Mouse (Mus musculus) testis, adult 2 months (tissue): ENCODE measurements around the gene Smg6. TPM values are rescaled to one million over a fixed set of nuclear protein-coding genes. Genes with fewer than 3 reads are reported as not detected.

Experiments used
- H3K27ac ChIP-seq: fragments of 200-500 bp; 2 replicates; pipeline ENCODE4 v1.5.1; 2012; ENCODE audit warnings: low read depth, low read length; ENCODE audit not compliant: control insufficient read depth, insufficient read depth
- H3K27me3 ChIP-seq: fragments of 200-500 bp; 2 replicates; pipeline ENCODE4 v1.6.1; 2012; ENCODE audit warnings: mild to moderate bottlenecking, low read length, moderate library complexity; ENCODE audit not compliant: control insufficient read depth, insufficient read depth
- H3K36me3 ChIP-seq: fragments of 200-500 bp; 2 replicates; pipeline ENCODE4 v1.6.1; 2012; ENCODE audit warnings: mild to moderate bottlenecking, low read length; ENCODE audit not compliant: control insufficient read depth, insufficient read depth
- H3K4me1 ChIP-seq: fragments of 200-500 bp; 2 replicates; pipeline ENCODE4 v1.6.1; 2012; ENCODE audit warnings: low read length; ENCODE audit not compliant: control insufficient read depth, insufficient read depth
- H3K4me3 ChIP-seq: fragments of 200-500 bp; 2 replicates; pipeline ENCODE4 v1.5.1; 2012; ENCODE audit warnings: low read depth, mild to moderate bottlenecking, low read length, moderate library complexity, mixed read lengths; ENCODE audit not compliant: control insufficient read depth
- CTCF ChIP-seq: fragments of 200-500 bp; IDR thresholded peaks from 2 replicates; pipeline ENCODE4 v1.5.1; 2012; ENCODE audit warnings: low read depth, mild to moderate bottlenecking, inconsistent platforms, low read length, moderate library complexity; ENCODE audit not compliant: control insufficient read depth, insufficient read depth, insufficient replicate concordance
- POLR2A ChIP-seq: fragments of 200-500 bp; IDR thresholded peaks from 2 replicates; pipeline ENCODE4 v1.6.1; 2012; ENCODE audit warnings: low read depth, mild to moderate bottlenecking, inconsistent platforms, low read length, moderate library complexity; ENCODE audit not compliant: control insufficient read depth
- polyA plus RNA-seq: library from polyadenylated mRNA; depleted of rRNA; stranded (reverse); fragments of >200 nt; gene quantifications from 2 replicates; pipeline ENCODE4 v1.2.3, GENCODE M21; 2012

The Smg6 gene
- polyA plus RNA-seq, 1 experiment, result 76.8 TPM

DNA sequence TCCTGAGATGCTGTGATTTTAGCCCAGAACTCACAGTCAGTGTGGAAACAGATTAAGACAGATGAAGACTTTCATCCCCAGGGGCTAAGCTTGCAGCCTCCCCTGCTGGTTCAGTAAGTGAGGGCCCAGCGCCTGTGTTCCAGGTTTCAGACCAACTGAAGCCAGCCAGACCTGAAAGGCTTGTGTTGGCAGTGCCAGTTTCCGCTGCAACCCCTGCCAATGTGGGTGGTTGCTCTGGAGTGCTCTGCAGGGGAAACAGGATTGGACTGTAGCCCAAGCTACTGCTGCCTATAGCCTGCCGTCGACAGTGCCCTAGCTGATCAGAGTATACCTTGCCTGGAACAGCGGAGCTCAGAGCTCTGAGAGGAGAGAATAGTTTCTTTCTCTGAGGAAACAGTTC lies 206.7 kb downstream of the Smg6 start:
- Histone ChIP-seq H3K4me3 (no peak overlapping the region), H3K27me3 (no peaks in the 10 kb centered on the region), H3K4me1 (no peaks in the 10 kb centered on the region; the same call in none of the 2 replicates), H3K27ac (no peak overlapping the region), H3K36me3 (peaks cover 1% of the 10 kb centered on the region; the same call in 1 of the 2 replicates)
- TF ChIP-seq POLR2A, result no peak
- no peak for TF ChIP-seq CTCF

DNA sequence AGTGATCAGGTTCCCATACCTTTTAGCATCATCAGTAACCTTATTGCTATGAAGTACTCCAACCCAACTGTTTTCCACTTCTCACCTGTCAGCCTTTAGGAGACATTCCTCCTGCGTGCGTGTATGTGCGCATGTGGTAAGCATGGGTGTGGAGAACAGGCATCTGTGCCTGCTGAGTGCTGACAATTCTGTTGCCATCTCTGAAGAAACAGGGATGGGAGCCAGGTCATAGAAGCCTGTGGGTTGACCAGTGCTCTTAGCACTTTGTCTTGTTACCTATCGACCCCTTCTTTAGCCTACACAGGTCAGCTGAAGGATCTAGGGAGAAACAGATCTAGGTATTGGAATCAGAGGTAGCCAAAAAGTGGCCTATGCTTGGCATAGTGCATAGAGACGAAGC lies 207.8 kb downstream of the Smg6 start:
- H3K4me1 ChIP-seq, result no peaks in the 10 kb centered on the region; the same call in none of the 2 replicates
- no peak overlapping the region for H3K4me3 ChIP-seq
- no peaks in the 10 kb centered on the region for H3K27me3 ChIP-seq
- H3K27ac ChIP-seq, result no peak overlapping the region
- no peak for TF ChIP-seq POLR2A
- no peak for TF ChIP-seq CTCF
- H3K36me3 ChIP-seq, result peaks cover 1% of the 10 kb centered on the region; the same call in 1 of the 2 replicates

DNA sequence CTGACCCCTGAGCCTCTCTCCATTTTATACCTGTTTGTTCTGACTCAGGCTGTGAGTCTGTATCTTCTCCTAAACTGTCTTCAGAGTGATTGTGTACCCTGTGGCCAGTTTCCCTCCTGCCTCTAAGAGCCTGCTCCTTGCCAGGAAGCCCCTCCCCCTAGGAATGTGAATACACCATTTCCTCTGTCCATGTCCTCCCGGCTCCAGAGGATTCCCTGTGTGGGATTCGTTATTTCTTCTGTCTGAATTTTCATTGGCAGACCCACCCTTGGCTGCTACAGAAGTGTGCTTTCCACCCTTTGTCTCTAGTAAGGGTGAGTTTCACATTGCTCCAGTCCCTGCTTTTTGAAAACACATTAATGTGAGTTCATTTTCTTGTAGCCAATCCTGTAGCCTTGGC lies 208.3 kb downstream of the Smg6 start:
- H3K27ac ChIP-seq, result peak overlapping the region; percentile 49; the same call in 1 of the 2 replicates

DNA sequence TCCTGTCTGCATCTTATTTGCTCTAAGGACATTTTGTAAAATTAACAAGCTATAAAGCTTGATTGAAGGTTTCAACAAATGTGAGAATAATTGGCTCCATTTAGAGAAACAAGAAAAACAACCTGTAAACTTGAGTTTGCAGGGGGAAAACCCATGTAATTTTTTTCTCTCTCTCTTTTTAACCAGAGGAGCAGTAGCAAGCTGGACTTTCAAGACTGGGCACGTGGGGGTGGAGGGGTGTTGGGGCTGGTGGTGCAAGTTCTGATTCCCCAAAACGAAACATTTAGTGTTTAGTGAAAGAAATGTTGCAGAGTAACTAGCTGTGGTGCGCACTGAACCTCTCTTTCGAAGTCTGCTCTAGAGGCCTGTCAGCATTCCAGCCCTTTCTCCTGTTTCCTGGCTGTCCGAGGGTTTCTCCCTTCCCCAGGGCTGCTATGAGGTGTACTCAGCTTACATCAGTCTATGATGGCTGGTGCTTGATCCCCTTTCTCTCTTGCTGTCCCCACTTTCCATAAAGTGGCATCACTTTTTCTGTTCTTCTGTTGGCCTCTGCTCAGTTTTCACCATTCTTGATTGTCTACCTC lies 209.0 kb downstream of the Smg6 start:
- Histone ChIP-seq H3K27ac (no peak overlapping the region), H3K4me3 (no peak overlapping the region), H3K4me1 (peaks cover 7% of the 10 kb centered on the region), H3K27me3 (no peaks in the 10 kb centered on the region), H3K36me3 (peaks cover 1% of the 10 kb centered on the region; the same call in 1 of the 2 replicates)
- no peak for TF ChIP-seq POLR2A
- TF ChIP-seq CTCF, result no peak

More for the DNA sequence above, 208.3 kb downstream of the Smg6 start:
- Histone ChIP-seq H3K4me1 (peaks cover 4% of the 10 kb centered on the region), H3K27me3 (no peaks in the 10 kb centered on the region), H3K4me3 (no peak overlapping the region), H3K36me3 (peaks cover 1% of the 10 kb centered on the region; the same call in 1 of the 2 replicates)
- TF ChIP-seq POLR2A (no peak), CTCF (no peak)

DNA sequence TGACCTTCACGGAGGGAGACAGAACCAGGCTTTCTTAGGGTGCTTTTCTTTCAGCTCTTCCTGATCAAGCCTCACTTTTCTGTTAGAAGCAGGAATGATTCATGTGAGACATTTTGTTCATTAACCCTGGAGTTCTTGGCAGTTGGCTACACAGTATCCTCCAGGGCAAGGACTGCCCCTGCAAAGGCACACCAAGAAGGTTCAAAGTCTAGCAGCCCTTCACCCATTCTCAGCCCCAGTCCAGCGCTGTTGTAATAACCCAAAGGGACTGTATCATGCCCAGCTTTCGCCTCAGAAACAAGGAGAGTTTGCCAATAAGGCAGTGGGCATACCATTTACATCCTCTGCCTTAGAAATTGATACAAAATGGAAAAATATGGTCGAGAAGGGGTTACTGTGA lies 209.7 kb downstream of the Smg6 start:
- Histone ChIP-seq H3K27ac (no peak overlapping the region), H3K36me3 (peaks cover 1% of the 10 kb centered on the region; the same call in 1 of the 2 replicates), H3K4me1 (peaks cover 7% of the 10 kb centered on the region), H3K4me3 (no peak overlapping the region), H3K27me3 (no peaks in the 10 kb centered on the region)
- TF ChIP-seq CTCF (no peak), POLR2A (no peak)

DNA sequence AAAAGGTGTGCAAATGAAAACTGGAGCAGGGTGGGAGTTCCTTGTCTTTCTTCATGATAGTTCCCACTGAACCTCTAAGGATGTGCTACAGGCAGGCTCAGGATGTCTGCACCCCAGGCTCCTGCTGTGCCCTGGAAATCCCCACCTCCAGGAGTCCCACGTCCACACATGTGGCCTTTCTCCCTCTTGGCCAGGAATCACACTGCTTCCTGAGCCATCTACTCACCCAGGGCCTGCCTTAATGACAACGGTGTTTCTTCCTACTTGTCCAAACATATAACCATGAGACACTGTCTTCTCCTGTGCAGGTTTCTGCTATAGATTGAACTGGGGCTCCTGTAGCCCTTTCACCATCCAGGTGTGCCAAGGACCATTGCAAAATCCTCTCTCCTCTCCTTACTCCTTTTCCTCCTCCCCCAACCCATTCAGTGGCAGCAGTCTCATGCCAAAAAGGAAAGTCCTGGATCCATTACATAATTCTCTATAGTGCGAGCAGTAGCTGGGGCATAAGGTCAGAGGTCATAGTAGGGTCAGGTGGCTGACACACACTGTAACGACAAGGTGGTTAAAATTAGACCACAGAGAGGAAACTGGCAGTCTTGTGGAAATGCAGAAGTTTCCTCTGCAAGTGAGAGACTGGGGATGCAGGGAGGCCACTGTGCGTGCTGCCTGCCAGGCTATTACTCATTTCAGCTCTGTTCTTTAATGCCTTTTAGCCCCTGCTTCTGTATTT lies 211.2 kb downstream of the Smg6 start:
- H3K4me1 ChIP-seq, result peaks cover 7% of the 10 kb centered on the region

DNA sequence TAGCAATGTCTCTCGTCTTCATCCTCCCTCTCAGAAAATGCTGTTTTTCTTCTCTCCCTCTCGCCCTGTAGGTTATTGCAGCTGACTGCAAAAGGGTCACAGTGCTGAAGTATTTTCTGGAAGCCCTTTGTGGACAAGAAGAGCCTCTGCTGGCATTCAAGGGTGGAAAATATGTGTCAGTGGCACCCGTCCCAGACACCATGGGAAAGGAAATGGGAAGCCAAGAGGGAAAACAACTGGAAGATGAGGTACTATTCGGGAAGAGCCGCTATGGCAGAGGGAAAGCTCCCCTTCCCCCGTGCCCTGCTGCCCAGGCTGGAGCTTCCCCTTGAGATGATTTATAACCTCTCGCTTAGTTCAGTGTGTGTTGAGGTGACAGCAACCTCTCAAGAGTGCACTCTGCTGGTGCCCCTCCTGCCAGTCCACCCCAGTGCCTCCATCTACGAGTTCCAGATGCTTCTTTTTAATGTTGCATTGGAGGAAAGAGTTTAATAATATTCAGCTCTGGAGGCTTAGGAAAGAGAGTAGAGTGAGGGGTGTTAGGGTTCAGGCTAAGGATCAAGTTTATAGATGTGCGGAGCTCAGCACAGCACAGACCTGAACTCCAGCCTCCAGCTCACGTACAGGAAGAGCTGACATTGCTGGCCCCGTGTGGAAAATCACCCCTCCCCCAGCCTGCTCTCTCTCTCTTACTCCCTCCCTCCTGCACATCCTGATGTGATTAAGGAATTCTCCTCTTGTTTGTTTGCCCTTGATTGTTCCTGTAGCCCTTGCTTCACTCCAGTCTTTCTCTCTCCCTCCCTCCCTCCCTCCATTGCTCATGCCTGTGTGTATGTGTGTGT lies 213.7 kb downstream of the Smg6 start:
- peak overlapping the region; percentile 76 for H3K27ac ChIP-seq
- H3K4me3 ChIP-seq, result no peak overlapping the region
- peaks cover 7% of the 10 kb centered on the region for H3K4me1 ChIP-seq
- TF ChIP-seq POLR2A, result no peak
- TF ChIP-seq CTCF, result no peak
- peaks cover 3% of the 10 kb centered on the region; the same call in 1 of the 2 replicates for H3K36me3 ChIP-seq
- no peaks in the 10 kb centered on the region for H3K27me3 ChIP-seq

More for the DNA sequence above, 211.2 kb downstream of the Smg6 start:
- Histone ChIP-seq H3K27ac (no peak overlapping the region), H3K36me3 (peaks cover 1% of the 10 kb centered on the region; the same call in 1 of the 2 replicates), H3K4me3 (no peak overlapping the region), H3K27me3 (no peaks in the 10 kb centered on the region)
- TF ChIP-seq CTCF (no peak), POLR2A (no peak)
